Mouse (Mus musculus) limb, embryonic 12.5 days (tissue): Measurements from ENCODE around the gene Wdr83os. TPM values are rescaled to one million over a fixed set of nuclear protein-coding genes. Genes with fewer than 3 reads are reported as not detected.

Experiments used
- ATAC-seq: fragments of 200-750 bp; cut with Nextera tagmentation; 2 replicates; pipeline ENCODE4 v1.8.0; 2017; ENCODE audit warnings: low read depth, moderate TSS enrichment; ENCODE audit not compliant: insufficient number of reproducible peaks, insufficient read depth, low FRiP score, low TSS enrichment
- H3K27ac ChIP-seq: fragments of 300-500 bp; sonication (generic); 2 replicates; pipeline ENCODE4 v1.5.1; 2016; ENCODE audit warnings: mild to moderate bottlenecking, moderate library complexity
- H3K27me3 ChIP-seq: fragments of 300-500 bp; sonication (generic); 2 replicates; pipeline ENCODE4 v1.6.1; 2016; ENCODE audit warnings: mild to moderate bottlenecking, moderate library complexity
- H3K36me3 ChIP-seq: fragments of 300-500 bp; sonication (generic); 2 replicates; pipeline ENCODE4 v1.6.1; 2016; ENCODE audit warnings: mild to moderate bottlenecking, moderate library complexity
- H3K4me1 ChIP-seq: fragments of 300-500 bp; sonication (generic); replicated peaks from 2 replicates; pipeline ENCODE4 v1.6.1; 2016
- H3K4me2 ChIP-seq: fragments of 300-500 bp; sonication (generic); 2 replicates; pipeline ENCODE4 v1.6.1; 2016; ENCODE audit warnings: mild to moderate bottlenecking, moderate library complexity
- H3K4me3 ChIP-seq: fragments of 300-500 bp; sonication (generic); replicated peaks from 2 replicates; pipeline ENCODE4 v1.5.1; 2016; ENCODE audit warnings: mild to moderate bottlenecking
- H3K9ac ChIP-seq: fragments of 300-500 bp; sonication (generic); replicated peaks from 2 replicates; pipeline ENCODE4 v1.6.1; 2016; ENCODE audit warnings: mild to moderate bottlenecking, moderate library complexity
- H3K9me3 ChIP-seq: fragments of 300-500 bp; sonication (generic); 2 replicates; pipeline ENCODE4 v1.6.1; 2016; ENCODE audit warnings: mild to moderate bottlenecking, moderate library complexity
- WGBS: fragments of 180-500 bp; shearing (Covaris S2); methylation state at CpG from one replicate; pipeline ENCODE4 v1.1.7; 2016; 5-methylcytosine and 5-hydroxymethylcytosine counted together
- polyA plus RNA-seq: library from polyadenylated mRNA; unstranded; fragments of >200 nt; fragmentation: Nextera tagmentation; extraction: Ambion mirVana; gene quantifications from 2 replicates; pipeline ENCODE4 v1.2.1, GENCODE M21; 2016

Gene Wdr83os
- polyA plus RNA-seq, 1 experiment from 2014 or later = 121 TPM

GRCm38 (mm10) chr8:85043619-85044018 is 36.9 kb upstream of the Wdr83os start:
- Histone ChIP-seq H3K27me3 (no peaks in the 10 kb centered on the region), H3K27ac (no peak overlapping the region), H3K4me3 (no peak overlapping the region), H3K9me3 (no peaks in the 10 kb centered on the region), H3K4me2 (no peak overlapping the region), H3K9ac (no peak overlapping the region), H3K4me1 (peaks cover 7% of the 10 kb centered on the region; the same call in 1 of the 2 replicates), H3K36me3 (peaks cover 89% of the 10 kb centered on the region)
- no peak for ATAC-seq
- WGBS = 87% methylated on average over 6 of the region's 6 CpGs

- no peak overlapping the region for H3K9ac ChIP-seq
- 80% methylated on average over 7 of the region's 7 CpGs for WGBS
- H3K4me2 ChIP-seq = no peak overlapping the region
- peaks cover 52% of the 10 kb centered on the region for H3K36me3 ChIP-seq
- H3K4me3 ChIP-seq = no peak overlapping the region
- H3K27me3 ChIP-seq = no peaks in the 10 kb centered on the region
- no peaks in the 10 kb centered on the region for H3K9me3 ChIP-seq
- peaks cover 7% of the 10 kb centered on the region; the same call in 1 of the 2 replicates for H3K4me1 ChIP-seq
- no peak for ATAC-seq
- H3K27ac ChIP-seq = no peak overlapping the region
Measured at GRCm38 (mm10) chr8:85057367-85057766, 23.2 kb upstream of the Wdr83os start.

- Histone ChIP-seq H3K36me3 (peaks cover 42% of the 10 kb centered on the region), H3K9ac (peak within 1 kb of the TSS; percentile 66), H3K4me3 (peak within 1 kb of the TSS; percentile 80), H3K27me3 (no peaks in the 10 kb centered on the region), H3K27ac (no peak within 1 kb of the TSS), H3K4me1 (peaks cover 7% of the 10 kb centered on the region; the same call in 1 of the 2 replicates), H3K9me3 (no peaks in the 10 kb centered on the region), H3K4me2 (peak within 1 kb of the TSS; percentile 93)
- peak; percentile 88 for ATAC-seq
- under 1% methylated on average over 52 of the region's 53 CpGs for WGBS
Measured at GRCm38 (mm10) chr8:85059879-85060616, 20.5 kb upstream of the Wdr83os start, which contains the start of gene Fbxw9. Gene Fbxw9 (plus strand): TSS chr8:85060055.

- no peak overlapping the region for H3K4me2 ChIP-seq
- H3K9me3 ChIP-seq = no peaks in the 10 kb centered on the region
- no peaks in the 10 kb centered on the region for H3K27me3 ChIP-seq
- H3K4me1 ChIP-seq = peaks cover 7% of the 10 kb centered on the region; the same call in 1 of the 2 replicates
- no peak for ATAC-seq
- H3K36me3 ChIP-seq = peaks cover 48% of the 10 kb centered on the region
- no peak overlapping the region for H3K27ac ChIP-seq
- 92% methylated on average over 4 of the region's 4 CpGs for WGBS
- no peak overlapping the region for H3K4me3 ChIP-seq
- no peak overlapping the region for H3K9ac ChIP-seq
Measured at GRCm38 (mm10) chr8:85062603-85063002, 17.9 kb upstream of the Wdr83os start.

GRCm38 (mm10) chr8:85065213-85065612 is 15.3 kb upstream of the Wdr83os start:
- no peak overlapping the region for H3K4me3 ChIP-seq
- H3K4me2 ChIP-seq = no peak overlapping the region
- WGBS = 41% methylated on average over 2 of the region's 2 CpGs
- peaks cover 7% of the 10 kb centered on the region; the same call in 1 of the 2 replicates for H3K4me1 ChIP-seq
- no peak overlapping the region for H3K27ac ChIP-seq
- H3K9ac ChIP-seq = no peak overlapping the region
- ATAC-seq = no peak
- peaks cover 52% of the 10 kb centered on the region for H3K36me3 ChIP-seq
- no peaks in the 10 kb centered on the region for H3K9me3 ChIP-seq
- H3K27me3 ChIP-seq = no peaks in the 10 kb centered on the region

GRCm38 (mm10) chr8:85067155-85067554 is 13.4 kb upstream of the Wdr83os start:
- Histone ChIP-seq H3K9ac (no peak overlapping the region), H3K36me3 (peaks cover 49% of the 10 kb centered on the region), H3K4me2 (no peak overlapping the region), H3K4me3 (no peak overlapping the region), H3K9me3 (no peaks in the 10 kb centered on the region), H3K27ac (no peak overlapping the region), H3K27me3 (no peaks in the 10 kb centered on the region), H3K4me1 (peaks cover 7% of the 10 kb centered on the region; the same call in 1 of the 2 replicates)
- 89% methylated on average over 2 of the region's 2 CpGs for WGBS
- ATAC-seq = no peak

GRCm38 (mm10) chr8:85067982-85068381 is 12.6 kb upstream of the Wdr83os start, which contains the start of gene Gm5741:
Gene Gm5741 (minus strand): TSS chr8:85067982.
- H3K9ac ChIP-seq = no peak within 1 kb of the TSS
- H3K4me3 ChIP-seq = no peak within 1 kb of the TSS
- ATAC-seq = no peak
- no peak within 1 kb of the TSS for H3K27ac ChIP-seq
- H3K4me1 ChIP-seq = peaks cover 14% of the 10 kb centered on the region; the same call in 1 of the 2 replicates
- H3K9me3 ChIP-seq = no peaks in the 10 kb centered on the region
- H3K4me2 ChIP-seq = no peak within 1 kb of the TSS
- H3K27me3 ChIP-seq = no peaks in the 10 kb centered on the region
- H3K36me3 ChIP-seq = peaks cover 41% of the 10 kb centered on the region

- H3K27me3 ChIP-seq = no peaks in the 10 kb centered on the region
- WGBS = 86% methylated on average over 5 of the region's 5 CpGs
- H3K36me3 ChIP-seq = peaks cover 50% of the 10 kb centered on the region
- H3K4me3 ChIP-seq = peak overlapping the region; percentile 95
- H3K27ac ChIP-seq = peak overlapping the region; percentile 96; the same call in 1 of the 2 replicates
- H3K9me3 ChIP-seq = no peaks in the 10 kb centered on the region
- ATAC-seq = no peak
- 0 out of 2 replicates have a peak overlapping the region, but pooled peaks have one; percentile 85 for H3K9ac ChIP-seq
- H3K4me2 ChIP-seq = peak overlapping the region; percentile 66
- peaks cover 14% of the 10 kb centered on the region; the same call in 1 of the 2 replicates for H3K4me1 ChIP-seq
Measured at GRCm38 (mm10) chr8:85071041-85071440, 9.5 kb upstream of the Wdr83os start.

- Histone ChIP-seq H3K4me1 (peaks cover 14% of the 10 kb centered on the region; the same call in 1 of the 2 replicates), H3K36me3 (peaks cover 50% of the 10 kb centered on the region), H3K4me3 (peak within 1 kb of the TSS; percentile 95), H3K9me3 (no peaks in the 10 kb centered on the region), H3K9ac (peak within 1 kb of the TSS; percentile 85), H3K27ac (peak within 1 kb of the TSS; percentile 96), H3K27me3 (no peaks in the 10 kb centered on the region), H3K4me2 (peak within 1 kb of the TSS; percentile 66)
- ATAC-seq = peak; percentile 86
- under 1% methylated on average over 68 of the region's 68 CpGs for WGBS
Measured at GRCm38 (mm10) chr8:85071514-85072281, 8.8 kb upstream of the Wdr83os start, which contains the start of gene Dhps. Gene Dhps (plus strand): TSS chr8:85071757.

GRCm38 (mm10) chr8:85072364-85072929 is 8.1 kb upstream of the Wdr83os start:
- H3K4me1 ChIP-seq = peaks cover 14% of the 10 kb centered on the region; the same call in 1 of the 2 replicates
- H3K4me2 ChIP-seq = peak overlapping the region; percentile 66
- H3K4me3 ChIP-seq = peak overlapping the region; percentile 95
- no peak for ATAC-seq
- no peaks in the 10 kb centered on the region for H3K9me3 ChIP-seq
- peak overlapping the region; percentile 85 for H3K9ac ChIP-seq
- H3K27ac ChIP-seq = peak overlapping the region; percentile 96
- 38% methylated on average over 9 of the region's 9 CpGs for WGBS
- H3K36me3 ChIP-seq = peaks cover 47% of the 10 kb centered on the region
- no peaks in the 10 kb centered on the region for H3K27me3 ChIP-seq
